Mouse (Mus musculus): Measurements from ENCODE around the gene Rnf151. TPM values are rescaled to one million over a fixed set of nuclear protein-coding genes. Genes with fewer than 3 reads are reported as not detected.

Gene Rnf151
- polyA plus RNA-seq, 2 experiments: 0.19 to 0.98 TPM

- H3K9ac ChIP-seq (ENCODE audit: low read depth, low read length, severe bottlenecking): 0 out of 2 replicates have a peak overlapping the region, but pooled peaks have one; percentile 4
- WGBS: 68% methylated on average over 9 of the region's 9 CpGs
- no peak for ATAC-seq (ENCODE audit: low FRiP score, low read depth)
- H3K4me3 ChIP-seq (replicated peaks; ENCODE audit: low read length): no peak overlapping the region
- H3K36me3 ChIP-seq (ENCODE audit: control insufficient read depth, insufficient read depth, low read length): peaks cover 40% of the 10 kb centered on the region
- H3K27me3 ChIP-seq (ENCODE audit: control insufficient read depth, insufficient read depth, low read length): no peaks in the 10 kb centered on the region
- TF ChIP-seq POLR2A (IDR thresholded peaks at IDR 0.05; ENCODE audit: borderline replicate concordance, extremely low read depth, insufficient read depth, insufficient read length): no peak
- no peak overlapping the region for H3K27ac ChIP-seq (replicated peaks; ENCODE audit: low read depth, low read length)
- peaks cover 9% of the 10 kb centered on the region for H3K4me1 ChIP-seq (ENCODE audit: control insufficient read depth, insufficient read depth, low read length)
- DNase-seq (ENCODE audit: low spot score): no peak
- no peak overlapping the region for H3K4me2 ChIP-seq (replicated peaks; ENCODE audit: low read depth, low read length, severe bottlenecking)
- H3K9me3 ChIP-seq (ENCODE audit: control insufficient read depth, low read length): no peaks in the 10 kb centered on the region
Measured at GRCm38 (mm10) chr17:24698715-24699114, 19.1 kb downstream of the Rnf151 start.

- DNase-seq (ENCODE audit: low spot score) (no peak), ATAC-seq (ENCODE audit: low FRiP score, low read depth) (no peak)
- WGBS: 36% methylated on average over 5 of the region's 5 CpGs
- peaks cover 41% of the 10 kb centered on the region for H3K36me3 ChIP-seq (ENCODE audit: control insufficient read depth, insufficient read depth, low read length)
- H3K4me3 ChIP-seq (replicated peaks; ENCODE audit: low read length): no peak overlapping the region
- no peak for TF ChIP-seq POLR2A (IDR thresholded peaks at IDR 0.05; ENCODE audit: borderline replicate concordance, extremely low read depth, insufficient read depth, insufficient read length)
- H3K27me3 ChIP-seq (ENCODE audit: control insufficient read depth, insufficient read depth, low read length): no peaks in the 10 kb centered on the region
- H3K9me3 ChIP-seq (ENCODE audit: control insufficient read depth, low read length): no peaks in the 10 kb centered on the region
- no peak overlapping the region for H3K4me2 ChIP-seq (replicated peaks; ENCODE audit: low read depth, low read length, severe bottlenecking)
- no peak overlapping the region for H3K9ac ChIP-seq (ENCODE audit: low read depth, low read length, severe bottlenecking)
- no peak overlapping the region for H3K27ac ChIP-seq (replicated peaks; ENCODE audit: low read depth, low read length)
- H3K4me1 ChIP-seq (ENCODE audit: control insufficient read depth, insufficient read depth, low read length): peaks cover 9% of the 10 kb centered on the region
Measured at GRCm38 (mm10) chr17:24697985-24698384, 19.9 kb downstream of the Rnf151 start.

GRCm38 (mm10) chr17:24696011-24696697 lies 21.7 kb downstream of the Rnf151 start, which contains the start of the genes Gfer and Noxo1:
Gfer (minus strand) TSS chr17:24696156.
Noxo1 (plus strand) TSS chr17:24696234.
- DNase-seq (ENCODE audit: low spot score) (peak; percentile 78), ATAC-seq (ENCODE audit: low FRiP score, low read depth) (peak; percentile 92)
- TF ChIP-seq POLR2A (IDR thresholded peaks at IDR 0.05; ENCODE audit: borderline replicate concordance, extremely low read depth, insufficient read depth, insufficient read length): peak; percentile 77; the same call in 1 of the 2 replicates
- Histone ChIP-seq H3K27ac (replicated peaks; ENCODE audit: low read depth, low read length) (peak within 1 kb of the TSS; percentile 79), H3K27me3 (ENCODE audit: control insufficient read depth, insufficient read depth, low read length) (no peaks in the 10 kb centered on the region), H3K36me3 (ENCODE audit: control insufficient read depth, insufficient read depth, low read length) (peaks cover 34% of the 10 kb centered on the region), H3K4me1 (ENCODE audit: control insufficient read depth, insufficient read depth, low read length) (peaks cover 9% of the 10 kb centered on the region), H3K9me3 (ENCODE audit: control insufficient read depth, low read length) (no peaks in the 10 kb centered on the region), H3K4me2 (replicated peaks; ENCODE audit: low read depth, low read length, severe bottlenecking) (peak within 1 kb of the TSS; percentile 73), H3K4me3 (replicated peaks; ENCODE audit: low read length) (peak within 1 kb of the TSS; percentile 84), H3K9ac (ENCODE audit: low read depth, low read length, severe bottlenecking) (peak within 1 kb of the TSS; percentile 77)
- 2% methylated on average over 30 of the region's 76 CpGs for whole genome bisulfite sequencing

DNA sequence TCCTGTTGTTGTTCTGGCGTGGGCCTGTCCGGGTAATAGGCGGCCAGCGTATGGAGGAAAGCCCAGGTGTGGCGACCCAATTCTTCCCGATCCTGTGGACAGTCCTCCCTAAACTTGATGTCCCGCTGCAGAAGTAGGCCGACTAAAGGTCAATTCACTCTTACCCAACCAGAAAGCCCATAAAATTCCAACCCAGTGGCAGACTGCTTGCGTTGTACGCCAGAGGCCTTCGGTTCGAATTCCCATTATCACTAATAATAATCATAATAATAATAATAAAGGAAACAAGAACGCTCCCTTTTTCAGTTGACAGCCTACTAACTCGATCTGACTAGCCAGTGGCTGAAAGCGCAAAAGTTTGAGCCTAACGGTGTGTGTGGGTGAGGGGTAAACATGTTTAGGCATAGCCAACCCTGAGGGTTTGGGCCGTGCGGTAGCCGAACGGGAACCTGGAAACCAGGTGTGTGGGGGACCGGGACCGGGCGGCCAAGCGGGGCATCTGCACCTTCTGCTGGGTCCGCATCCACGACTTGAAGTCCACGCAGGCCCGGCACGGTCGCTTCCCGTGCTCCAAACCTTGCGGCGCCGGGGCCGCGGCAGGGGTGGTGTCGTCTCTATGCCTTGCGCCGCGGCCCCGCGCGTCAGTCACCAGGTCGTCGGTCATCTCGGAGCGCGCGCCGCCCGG lies 22.4 kb downstream of the Rnf151 start:
- H3K9ac ChIP-seq (ENCODE audit: low read depth, low read length, severe bottlenecking): peak overlapping the region; percentile 77
- H3K4me3 ChIP-seq (replicated peaks; ENCODE audit: low read length): peak overlapping the region; percentile 84
- no peak for TF ChIP-seq POLR2A (IDR thresholded peaks at IDR 0.05; ENCODE audit: borderline replicate concordance, extremely low read depth, insufficient read depth, insufficient read length)
- H3K36me3 ChIP-seq (ENCODE audit: control insufficient read depth, insufficient read depth, low read length): peaks cover 27% of the 10 kb centered on the region
- WGBS: 5% methylated on average over 45 of the region's 51 CpGs
- H3K4me1 ChIP-seq (ENCODE audit: control insufficient read depth, insufficient read depth, low read length): peaks cover 9% of the 10 kb centered on the region
- H3K27me3 ChIP-seq (ENCODE audit: control insufficient read depth, insufficient read depth, low read length): peaks cover 4% of the 10 kb centered on the region; the same call in 1 of the 2 replicates
- no peaks in the 10 kb centered on the region for H3K9me3 ChIP-seq (ENCODE audit: control insufficient read depth, low read length)
- ATAC-seq (ENCODE audit: low FRiP score, low read depth) (peak; percentile 31; the same call in 1 of the 2 replicates), DNase-seq (ENCODE audit: low spot score) (no peak)
- H3K4me2 ChIP-seq (replicated peaks; ENCODE audit: low read depth, low read length, severe bottlenecking): peak overlapping the region; percentile 73
- H3K27ac ChIP-seq (replicated peaks; ENCODE audit: low read depth, low read length): peak overlapping the region; percentile 79

- peaks cover 15% of the 10 kb centered on the region for H3K36me3 ChIP-seq (ENCODE audit: control insufficient read depth, insufficient read depth, low read length)
- no peak overlapping the region for H3K9ac ChIP-seq (ENCODE audit: low read depth, low read length, severe bottlenecking)
- WGBS: 88% methylated on average over 5 of the region's 5 CpGs
- ATAC-seq (ENCODE audit: low FRiP score, low read depth) (no peak), DNase-seq (ENCODE audit: low spot score) (no peak)
- H3K4me3 ChIP-seq (replicated peaks; ENCODE audit: low read length): no peak overlapping the region
- TF ChIP-seq POLR2A (IDR thresholded peaks at IDR 0.05; ENCODE audit: borderline replicate concordance, extremely low read depth, insufficient read depth, insufficient read length): no peak
- no peak overlapping the region for H3K4me2 ChIP-seq (replicated peaks; ENCODE audit: low read depth, low read length, severe bottlenecking)
- H3K9me3 ChIP-seq (ENCODE audit: control insufficient read depth, low read length): no peaks in the 10 kb centered on the region
- H3K4me1 ChIP-seq (ENCODE audit: control insufficient read depth, insufficient read depth, low read length): peaks cover 13% of the 10 kb centered on the region
- peaks cover 35% of the 10 kb centered on the region for H3K27me3 ChIP-seq (ENCODE audit: control insufficient read depth, insufficient read depth, low read length)
- H3K27ac ChIP-seq (replicated peaks; ENCODE audit: low read depth, low read length): no peak overlapping the region
Measured at GRCm38 (mm10) chr17:24692385-24692784, 25.5 kb downstream of the Rnf151 start.

Data from limb, embryonic 14.5 days (tissue).